Mouse (Mus musculus) bone marrow macrophage, adult 2 months (primary cell): ENCODE results near the gene Gpx3.
"Not testable (repeated sequence)": the region's sequence is repeated elsewhere in the genome, so short reads cannot be mapped to it uniquely, and the experiment has no call there.

ENCODE experiments used
- CTCF ChIP-seq: IDR thresholded peaks from 2 replicates; pipeline ENCODE4 v1.5.1; 2012; ENCODE audit warnings: low read depth, mild to moderate bottlenecking, low read length, moderate library complexity
- POLR2A ChIP-seq: IDR thresholded peaks from 2 replicates; pipeline ENCODE4 v1.6.1; 2012; ENCODE audit warnings: mild to moderate bottlenecking, low read depth, low read length, borderline replicate concordance

DNA sequence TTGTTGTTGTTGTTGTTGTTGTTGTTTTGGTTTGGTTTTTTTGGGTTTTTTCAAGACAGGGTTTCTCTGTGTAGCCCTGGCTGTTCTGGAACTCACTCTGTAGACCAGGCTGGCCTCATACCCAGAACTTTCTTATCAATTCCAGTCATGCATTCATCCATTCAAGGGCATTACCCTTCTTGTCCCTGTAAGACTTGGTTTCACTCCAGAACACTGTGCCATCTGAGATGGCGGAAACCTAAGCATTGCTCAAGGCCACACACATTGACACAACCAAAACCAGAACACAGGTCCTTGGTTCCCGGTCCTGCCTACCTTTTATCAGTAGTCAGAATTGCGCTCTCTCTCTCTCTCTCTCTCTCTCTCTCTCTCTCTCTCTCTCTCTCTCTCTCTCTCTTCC, 55.5 kb downstream of the Gpx3 start:
- not testable (repeated sequence) for TF ChIP-seq CTCF, POLR2A
